Mouse (Mus musculus): ENCODE results near the gene Mllt1.

- TF ChIP-seq POLR2A (IDR thresholded peaks at IDR 0.05; ENCODE audit: insufficient read length, low read depth): no peak
- TF ChIP-seq USF1 (IDR thresholded peaks at IDR 0.05; ENCODE audit: low read depth): no peak
- TF ChIP-seq TCF12 (IDR thresholded peaks at IDR 0.05; ENCODE audit: insufficient read depth, poor library complexity, severe bottlenecking): no peak
These were observed 58.8 kb downstream of the Mllt1 start for GRCm38 (mm10) chr17:56876465-56876864.
